ENCODE assay signal across 8 mouse cellular contexts in genomic region chr1:138085810-138086209, GRCm38 (mm10).
A peak's percentile ranks its signal among the peaks of the same experiment; 100 is the strongest.
DNase-seq lines count a peak whose midpoint lies in the region; ATAC-seq lines count a peak whose summit lies in the region.

No protein-coding gene starts in this region.

- no peaks in the 10 kb centered on the region for H3K4me1 ChIP-seq in intestine, embryonic 15.5 days (replicated peaks)
- H3K4me1 ChIP-seq in midbrain, embryonic 14.5 days (ENCODE audit: control insufficient read depth, insufficient read depth, low read length): no peaks in the 10 kb centered on the region

- no peak overlapping the region for H3K4me3 ChIP-seq in intestine, embryonic 15.5 days (replicated peaks)
- H3K4me3 ChIP-seq in midbrain, embryonic 14.5 days (replicated peaks; ENCODE audit: low read depth, low read length): no peak overlapping the region

- ATAC-seq in common myeloid progenitor, adult 5-6 weeks (replicated peaks; ENCODE audit: low read depth, poor library complexity, severe bottlenecking): peak; percentile 84
- peak; percentile 63; the same call in 1 of the 2 replicates for ATAC-seq in intestine, embryonic 15.5 days
- ATAC-seq in midbrain, embryonic 14.5 days (ENCODE audit: low FRiP score, low TSS enrichment): no peak
- ATAC-seq in activated CD4-positive, CD25-positive, alpha-beta regulatory T cell, adult 4 months: no peak

- no peak overlapping the region for H3K4me2 ChIP-seq in intestine, embryonic 15.5 days (replicated peaks)
- H3K4me2 ChIP-seq in midbrain, embryonic 14.5 days (ENCODE audit: low read length): no peak overlapping the region

- no peak overlapping the region for H3K27ac ChIP-seq in intestine, embryonic 15.5 days
- no peak overlapping the region for H3K27ac ChIP-seq in midbrain, embryonic 14.5 days (replicated peaks; ENCODE audit: low read depth, low read length)

- no peaks in the 10 kb centered on the region for H3K9me3 ChIP-seq in intestine, embryonic 15.5 days
- H3K9me3 ChIP-seq in midbrain, embryonic 14.5 days (ENCODE audit: control insufficient read depth, low read length): no peaks in the 10 kb centered on the region

- 8% methylated on average over 1 of the region's 1 CpGs for WGBS in intestine, embryonic 15.5 days
- 3% methylated on average over 1 of the region's 1 CpGs for WGBS in midbrain, embryonic 14.5 days

- H3K27me3 ChIP-seq in intestine, embryonic 15.5 days (replicated peaks): no peaks in the 10 kb centered on the region
- H3K27me3 ChIP-seq in midbrain, embryonic 14.5 days (ENCODE audit: control insufficient read depth, insufficient read depth, low read length): no peaks in the 10 kb centered on the region

- no peaks in the 10 kb centered on the region for H3K36me3 ChIP-seq in intestine, embryonic 15.5 days
- H3K36me3 ChIP-seq in midbrain, embryonic 14.5 days (ENCODE audit: control insufficient read depth, insufficient read depth, low read length): no peaks in the 10 kb centered on the region

- H3K9ac ChIP-seq in intestine, embryonic 15.5 days: no peak overlapping the region
- H3K9ac ChIP-seq in midbrain, embryonic 14.5 days (replicated peaks; ENCODE audit: low read length): no peak overlapping the region

- peak; percentile 3 for DNase-seq in gastrocnemius, postnatal 14 days
- DNase-seq in gastrocnemius, postnatal 36 days: no peak
- peak; percentile 7 for DNase-seq in right cerebral cortex, adult 18-20 months
- DNase-seq in right cerebral cortex, postnatal 36 days (ENCODE audit: low spot score in 2 of 2): no peak
- peak; percentile 83 for DNase-seq in midbrain, embryonic 14.5 days

- intact Hi-C loops in gastrocnemius, postnatal 14 days (cut with DNase I; ENCODE audit: low total_unique reads): no loop called here
- intact Hi-C loops in gastrocnemius, postnatal 36 days (cut with DNase I): no loop called here

Comparison
In these comparisons a context has a peak if more than half of its experiments do, and no peak if none do; other contexts are left out.
1. DNase-seq: peak in gastrocnemius, postnatal 14 days (single experiment), right cerebral cortex, adult 18-20 months (single experiment) and midbrain, embryonic 14.5 days (single experiment); none in gastrocnemius, postnatal 36 days (0 of 2) and right cerebral cortex, postnatal 36 days (0 of 2).
2. ATAC-seq: peak in common myeloid progenitor, adult 5-6 weeks (single experiment) and intestine, embryonic 15.5 days (single experiment); none in midbrain, embryonic 14.5 days (single experiment) and activated CD4-positive, CD25-positive, alpha-beta regulatory T cell, adult 4 months (single experiment).